Mouse (Mus musculus) liver, postnatal 0 days (tissue): ENCODE data around the gene H2-Ob. TPM values are rescaled to one million over a fixed set of nuclear protein-coding genes. Genes with fewer than 3 reads are reported as not detected.
A peak's percentile ranks its signal among the peaks of the same experiment; 100 is the strongest.

ENCODE experiments used
- ATAC-seq: fragments of 200-750 bp; cut with Nextera tagmentation; 2 replicates; pipeline ENCODE4 v1.8.0; 2017; ENCODE audit warnings: mild to moderate bottlenecking, moderate library complexity
- DNase-seq: peaks from one replicate; pipeline ENCODE4 v3.0.0-alpha.2; 2016
- H3K27ac ChIP-seq: fragments of 300-500 bp; sonication (generic); 2 replicates; pipeline ENCODE4 v1.5.1; 2014; ENCODE audit warnings: antibody characterized with exemption, moderate library complexity, mild to moderate bottlenecking, low read depth
- H3K27me3 ChIP-seq: fragments of 300-500 bp; sonication (generic); 2 replicates; pipeline ENCODE4 v1.6.1; 2014; ENCODE audit warnings: low read length, control low read depth, mixed read lengths; ENCODE audit not compliant: insufficient read depth
- H3K36me3 ChIP-seq: fragments of 300-500 bp; sonication (generic); replicated peaks from 2 replicates; pipeline ENCODE4 v1.6.1; 2014; ENCODE audit warnings: mild to moderate bottlenecking, control low read depth, low read length, moderate library complexity, mixed read lengths; ENCODE audit not compliant: insufficient read depth
- H3K4me1 ChIP-seq: fragments of 300-500 bp; sonication (generic); 2 replicates; pipeline ENCODE4 v1.6.1; 2014; ENCODE audit warnings: antibody characterized with exemption, mild to moderate bottlenecking, control low read depth; ENCODE audit not compliant: insufficient read depth
- H3K4me2 ChIP-seq: fragments of 300-500 bp; sonication (generic); 2 replicates; pipeline ENCODE4 v1.6.1; 2014; ENCODE audit warnings: low read depth, mild to moderate bottlenecking, low read length, moderate library complexity, mixed read lengths
- H3K4me3 ChIP-seq: fragments of 300-500 bp; sonication (generic); 2 replicates; pipeline ENCODE4 v1.5.1; 2014; ENCODE audit warnings: low read depth, low read length
- H3K9ac ChIP-seq: fragments of 300-500 bp; sonication (generic); replicated peaks from 2 replicates; pipeline ENCODE4 v1.6.1; 2014; ENCODE audit warnings: mild to moderate bottlenecking, moderate library complexity
- H3K9me3 ChIP-seq: fragments of 300-500 bp; sonication (generic); 2 replicates; pipeline ENCODE4 v1.6.1; 2016; ENCODE audit warnings: mild to moderate bottlenecking, control low read depth, low read length, mixed read lengths
- CTCF ChIP-seq: sonication (generic); IDR thresholded peaks from 2 replicates; pipeline ENCODE4 v1.5.1; 2016; ENCODE audit warnings: antibody characterized with exemption, low read depth
- EP300 ChIP-seq: IDR thresholded peaks from 2 replicates; pipeline ENCODE4 v1.6.1; 2016; ENCODE audit warnings: antibody characterized with exemption, low read depth, mild to moderate bottlenecking
- WGBS: fragments of 180-500 bp; shearing (Covaris S2); extraction: QIAGEN DNeasy Blood & Tissue Kit; methylation state at CpG from one replicate; pipeline ENCODE4 v1.1.7; 2014; ENCODE audit not compliant: insufficient replicate concordance; 5-methylcytosine and 5-hydroxymethylcytosine counted together
- polyA plus RNA-seq: library from polyadenylated mRNA; unstranded; fragments of >200 nt; fragmentation: Nextera tagmentation; extraction: Ambion mirVana; gene quantifications from 2 replicates; pipeline ENCODE4 v1.2.1, GENCODE M21; 2015

The H2-Ob gene
- polyA plus RNA-seq, 1 experiment from 2014 or later: 1.1 TPM

DNA sequence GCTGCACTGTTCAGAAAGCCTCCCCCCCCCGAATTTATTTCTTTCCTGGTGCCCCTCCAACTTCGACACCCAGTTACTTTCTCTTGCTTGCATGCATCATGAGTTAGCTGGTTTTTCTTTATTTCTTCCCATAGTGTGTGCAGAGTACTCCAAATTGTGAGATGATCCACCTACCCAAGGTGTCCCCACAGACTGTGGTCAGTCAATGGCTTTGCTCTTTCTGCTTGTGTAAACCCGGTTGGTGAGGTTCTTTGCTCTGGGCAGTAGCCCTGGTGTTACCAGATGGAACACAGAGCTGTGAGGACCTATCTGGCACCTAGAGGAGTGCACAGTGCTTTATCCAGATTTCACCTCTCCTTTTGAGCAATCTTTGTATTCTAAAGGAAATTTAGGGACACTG, 49.4 kb downstream of the H2-Ob start:
- Histone ChIP-seq H3K4me1 (no peaks in the 10 kb centered on the region), H3K4me3 (no peak overlapping the region), H3K4me2 (no peak overlapping the region), H3K36me3 (no peaks in the 10 kb centered on the region), H3K27ac (no peak overlapping the region), H3K9me3 (no peaks in the 10 kb centered on the region), H3K27me3 (no peaks in the 10 kb centered on the region), H3K9ac (no peak overlapping the region)
- 56% methylated on average over 3 of the region's 3 CpGs for WGBS
- TF ChIP-seq CTCF (no peak), EP300 (no peak)
- DNase-seq (no peak), ATAC-seq (no peak)

DNA sequence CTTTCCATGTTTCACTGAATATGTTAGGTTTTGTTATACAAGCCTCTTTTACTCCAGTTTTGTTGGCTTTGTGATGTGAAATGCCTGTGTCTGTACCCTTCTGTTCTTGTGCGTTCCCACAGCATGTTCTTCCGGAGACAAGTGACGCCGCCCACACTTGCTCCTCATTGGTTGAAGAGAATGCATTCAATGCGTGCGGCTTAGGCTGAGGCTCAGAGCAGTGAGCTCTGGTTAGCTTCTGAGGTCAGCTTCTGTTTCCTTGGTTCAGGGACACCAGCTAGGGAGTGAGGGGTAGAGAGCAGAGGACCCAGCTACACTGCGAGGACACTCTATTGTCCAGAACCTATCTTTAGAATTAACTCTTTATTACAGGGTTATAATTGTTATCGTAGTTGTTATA, 52.9 kb downstream of the H2-Ob start:
- peak; percentile 89 for DNase-seq
- Histone ChIP-seq H3K4me3 (no peak overlapping the region), H3K27ac (no peak overlapping the region), H3K27me3 (0 out of 2 replicates have a peak, but pooled peaks cover 3% of the 10 kb centered on the region), H3K4me2 (no peak overlapping the region), H3K36me3 (no peaks in the 10 kb centered on the region), H3K4me1 (peaks cover 4% of the 10 kb centered on the region; the same call in 1 of the 2 replicates), H3K9ac (no peak overlapping the region), H3K9me3 (no peaks in the 10 kb centered on the region)
- ATAC-seq: peak; percentile 62; the same call in 1 of the 2 replicates
- WGBS: 14% methylated on average over 8 of the region's 8 CpGs
- TF ChIP-seq CTCF (no peak), EP300 (no peak)

DNA sequence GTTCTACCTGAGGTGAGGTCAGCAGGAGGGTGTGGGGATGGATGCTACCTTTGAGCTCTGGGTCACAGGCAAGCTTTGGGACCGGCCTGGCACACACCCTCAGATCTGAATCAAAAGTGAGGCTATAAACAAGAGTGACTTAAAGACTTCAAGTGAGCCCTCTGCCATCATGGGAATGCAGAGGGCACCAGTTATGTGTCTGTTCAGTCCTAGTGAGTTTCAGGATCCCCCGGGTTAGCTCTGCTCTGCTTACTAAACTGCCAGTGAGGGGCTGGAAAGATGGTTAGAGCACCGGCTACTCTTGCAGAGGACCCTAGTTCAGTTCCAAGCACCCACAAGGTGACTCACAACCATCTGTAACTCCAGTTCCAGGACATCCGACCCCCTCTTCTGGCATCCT, 53.9 kb downstream of the H2-Ob start:
- no peak overlapping the region for H3K4me3 ChIP-seq
- no peak for DNase-seq
- H3K4me2 ChIP-seq: no peak overlapping the region
- TF ChIP-seq EP300 (no peak), CTCF (no peak)
- H3K27ac ChIP-seq: no peak overlapping the region
- no peaks in the 10 kb centered on the region for H3K36me3 ChIP-seq
- H3K27me3 ChIP-seq: 0 out of 2 replicates have a peak, but pooled peaks cover 3% of the 10 kb centered on the region
- ATAC-seq: no peak
- peaks cover 4% of the 10 kb centered on the region; the same call in 1 of the 2 replicates for H3K4me1 ChIP-seq
- WGBS: 78% methylated on average over 4 of the region's 4 CpGs
- H3K9ac ChIP-seq: no peak overlapping the region
- no peaks in the 10 kb centered on the region for H3K9me3 ChIP-seq

DNA sequence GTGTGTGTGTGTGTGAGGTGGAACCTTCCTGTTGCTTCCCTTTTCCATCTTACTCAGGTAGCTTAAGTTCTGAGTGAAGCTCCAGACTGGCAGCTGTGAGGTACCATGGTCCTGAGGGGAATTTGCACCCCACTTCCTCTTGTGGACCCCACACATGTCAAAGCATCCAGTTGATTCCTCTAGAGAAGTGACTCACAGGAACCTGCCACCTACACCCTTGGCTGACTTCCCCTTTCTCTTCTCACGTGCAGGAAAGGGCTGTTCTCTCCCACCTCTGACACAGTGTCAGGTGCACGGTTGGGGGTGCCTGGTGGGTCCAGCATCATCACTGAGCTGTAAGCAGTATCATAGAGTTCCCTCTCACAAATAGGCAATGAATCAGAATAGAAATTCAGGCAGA, 54.8 kb downstream of the H2-Ob start:
- TF ChIP-seq EP300 (no peak), CTCF (no peak)
- H3K36me3 ChIP-seq: no peaks in the 10 kb centered on the region
- H3K9ac ChIP-seq: no peak overlapping the region
- H3K4me1 ChIP-seq: peaks cover 4% of the 10 kb centered on the region; the same call in 1 of the 2 replicates
- H3K4me3 ChIP-seq: no peak overlapping the region
- no peak overlapping the region for H3K27ac ChIP-seq
- H3K27me3 ChIP-seq: 0 out of 2 replicates have a peak, but pooled peaks cover 3% of the 10 kb centered on the region
- H3K9me3 ChIP-seq: no peaks in the 10 kb centered on the region
- DNase-seq (no peak), ATAC-seq (no peak)
- WGBS: 21% methylated on average over 2 of the region's 2 CpGs
- no peak overlapping the region for H3K4me2 ChIP-seq

DNA sequence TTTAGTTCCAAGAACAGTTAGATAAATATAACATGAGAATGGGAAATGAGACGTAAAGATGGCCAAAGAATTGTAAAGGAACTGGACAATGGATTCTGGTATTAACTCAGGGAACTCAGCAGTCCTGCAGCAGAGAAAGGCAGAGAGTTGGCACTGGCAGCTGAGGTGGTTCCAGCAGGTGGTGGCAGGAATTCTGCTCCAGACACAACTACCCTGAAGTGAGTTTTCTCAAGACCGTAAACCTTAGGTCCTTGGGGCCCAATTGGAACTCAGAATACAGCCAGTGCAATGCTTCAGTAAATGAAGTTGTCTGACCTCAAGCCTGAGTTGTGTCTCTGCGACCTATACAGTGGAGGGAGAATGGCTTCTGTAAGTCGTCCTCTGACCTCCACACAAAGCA, 55.5 kb downstream of the H2-Ob start:
- no peak overlapping the region for H3K9ac ChIP-seq
- WGBS: 59% methylated on average over 4 of the region's 4 CpGs
- ATAC-seq: no peak
- no peak for DNase-seq
- TF ChIP-seq CTCF: no peak
- TF ChIP-seq EP300: no peak
- H3K4me2 ChIP-seq: no peak overlapping the region
- H3K27ac ChIP-seq: no peak overlapping the region
- H3K4me3 ChIP-seq: no peak overlapping the region
- no peaks in the 10 kb centered on the region for H3K9me3 ChIP-seq
- no peaks in the 10 kb centered on the region for H3K36me3 ChIP-seq
- 0 out of 2 replicates have a peak, but pooled peaks cover 3% of the 10 kb centered on the region for H3K27me3 ChIP-seq
- H3K4me1 ChIP-seq: peaks cover 4% of the 10 kb centered on the region; the same call in 1 of the 2 replicates

DNA sequence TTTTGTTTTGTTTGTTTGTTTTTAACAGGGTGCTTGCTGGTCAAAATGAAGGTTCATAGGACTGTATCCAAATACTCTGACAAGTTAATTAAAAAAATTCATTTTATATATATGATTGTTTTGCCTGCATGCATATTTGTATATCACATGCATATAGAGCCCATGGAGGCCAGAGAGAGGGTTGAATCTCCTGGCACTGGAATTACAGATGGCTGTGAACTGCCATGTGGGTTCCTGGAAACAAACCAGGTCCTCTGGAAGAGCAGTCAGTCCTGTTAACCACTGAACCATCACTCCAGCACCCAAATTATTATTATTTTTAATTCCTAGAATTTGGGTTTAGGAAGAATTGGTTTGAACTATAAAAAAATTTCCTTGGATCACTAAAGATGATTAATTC, 56.6 kb downstream of the H2-Ob start:
- Histone ChIP-seq H3K9me3 (no peaks in the 10 kb centered on the region), H3K9ac (no peak overlapping the region), H3K4me3 (no peak overlapping the region), H3K4me2 (no peak overlapping the region), H3K27ac (no peak overlapping the region), H3K4me1 (peaks cover 4% of the 10 kb centered on the region; the same call in 1 of the 2 replicates), H3K36me3 (no peaks in the 10 kb centered on the region), H3K27me3 (0 out of 2 replicates have a peak, but pooled peaks cover 3% of the 10 kb centered on the region)
- no peak for TF ChIP-seq CTCF
- no peak for TF ChIP-seq EP300
- ATAC-seq: no peak
- no peak for DNase-seq
